Mouse (Mus musculus): ENCODE measurements around the gene Tspan5.

GRCm38 (mm10) chr3:138875936-138876335 is 133.9 kb downstream of the Tspan5 start:
- TF ChIP-seq CTCF (IDR thresholded peaks at IDR 0.05; ENCODE audit: low read depth) (no peak), EP300 (IDR thresholded peaks at IDR 0.05; ENCODE audit: low read depth) (no peak)

Data from liver, embryonic 14.5 days (tissue).